8 mouse cellular contexts compared by ENCODE assay signal in the genomic region with DNA sequence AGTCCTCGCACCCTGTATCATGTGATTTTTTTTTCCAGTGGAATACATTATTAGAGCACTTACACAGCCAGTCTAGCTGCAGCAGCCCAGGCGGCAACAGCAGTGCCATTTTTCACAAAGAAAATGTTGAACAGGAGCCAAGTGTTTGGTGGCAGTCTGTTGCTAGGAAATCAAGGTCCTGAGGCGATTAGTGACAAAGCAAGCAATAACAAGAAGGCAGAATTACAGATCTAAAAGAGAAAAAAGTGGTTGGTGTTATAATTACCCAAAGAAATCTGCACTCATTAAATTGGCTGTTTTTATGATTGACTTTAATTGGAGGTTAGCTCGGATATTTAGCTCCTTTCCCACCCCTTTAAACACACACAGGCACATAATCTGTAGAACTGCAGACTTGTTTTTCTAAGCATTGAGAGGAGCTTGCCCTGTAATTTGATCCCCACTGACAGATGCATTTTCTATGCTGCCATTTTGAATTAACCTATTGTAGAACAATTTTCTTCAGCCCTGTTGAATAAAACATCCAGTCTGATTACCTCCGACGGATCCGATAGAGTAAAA.
A peak's percentile ranks its signal among the peaks of the same experiment; 100 is the strongest.
DNase-seq lines count a peak whose midpoint lies in the region; ATAC-seq and TF ChIP-seq lines count a peak whose summit lies in the region.

No protein-coding gene starts in this region.

- no peaks in the 10 kb centered on the region for H3K36me3 ChIP-seq in kidney, embryonic 14.5 days (ENCODE audit: control insufficient read depth, insufficient read depth, low read length)
- H3K36me3 ChIP-seq in limb, embryonic 13.5 days, result no peaks in the 10 kb centered on the region

- no peaks in the 10 kb centered on the region for H3K9me3 ChIP-seq in kidney, embryonic 14.5 days (ENCODE audit: control insufficient read depth, low read length)
- no peaks in the 10 kb centered on the region for H3K9me3 ChIP-seq in limb, embryonic 13.5 days

- H3K4me1 ChIP-seq in cerebellum, adult 2 months (ENCODE audit: control insufficient read depth, insufficient read depth, low read length), result peaks cover 2% of the 10 kb centered on the region; the same call in 1 of the 2 replicates
- H3K4me1 ChIP-seq in kidney, embryonic 14.5 days (ENCODE audit: control insufficient read depth, insufficient read depth, low read length), result peaks cover 12% of the 10 kb centered on the region; the same call in 1 of the 2 replicates
- H3K4me1 ChIP-seq in limb, embryonic 13.5 days, result peaks cover 23% of the 10 kb centered on the region

- TF ChIP-seq CTCF in cerebellum, adult 2 months (IDR thresholded peaks at IDR 0.05; ENCODE audit: borderline replicate concordance, insufficient read depth, low read depth, low read length), result no peak

- TF ChIP-seq POLR2A in cerebellum, adult 2 months (IDR thresholded peaks at IDR 0.05; ENCODE audit: borderline replicate concordance, insufficient read depth, low read length), result no peak

- no peak for ATAC-seq in kidney, embryonic 14.5 days (ENCODE audit: low FRiP score, low TSS enrichment)
- peak; percentile 87 for ATAC-seq in limb, embryonic 13.5 days (ENCODE audit: low FRiP score, low read depth)

- H3K27ac ChIP-seq in cerebellum, adult 2 months (ENCODE audit: insufficient read depth, low read length), result no peak overlapping the region
- no peak overlapping the region; the same call in 1 of the 2 replicates for H3K27ac ChIP-seq in kidney, embryonic 14.5 days (ENCODE audit: low read depth, low read length)
- peak overlapping the region; percentile 76 for H3K27ac ChIP-seq in limb, embryonic 13.5 days

- no peak overlapping the region for H3K4me3 ChIP-seq in cerebellum, adult 2 months (replicated peaks; ENCODE audit: insufficient read depth, low read depth, low read length)
- H3K4me3 ChIP-seq in kidney, embryonic 14.5 days (ENCODE audit: low read length), result no peak overlapping the region
- no peak overlapping the region for H3K4me3 ChIP-seq in limb, embryonic 13.5 days

- no peaks in the 10 kb centered on the region for H3K27me3 ChIP-seq in cerebellum, adult 2 months (ENCODE audit: control insufficient read depth, insufficient read depth, low read length)
- H3K27me3 ChIP-seq in kidney, embryonic 14.5 days (ENCODE audit: control insufficient read depth, insufficient read depth, low read length), result no peaks in the 10 kb centered on the region
- H3K27me3 ChIP-seq in limb, embryonic 13.5 days, result no peaks in the 10 kb centered on the region

- DNase-seq in adrenal gland, adult 2 months, result peak; percentile 71
- peak; percentile 36 to 70 for DNase-seq in cerebellum, adult 2 months
- peak; percentile 87 for DNase-seq in forelimb bud, embryonic 11.5 days (ENCODE audit: low read depth, low spot score)
- peak; percentile 58 to 59 for DNase-seq in right cerebral cortex, adult 2 months (ENCODE audit: low spot score in 2 of 2)
- no peak for DNase-seq in testis, postnatal 10 days (ENCODE audit: low spot score)
- DNase-seq in urinary bladder, adult 18-20 months (ENCODE audit: low spot score in 2 of 2), result no peak

- peak overlapping the region; percentile 1 for H3K4me2 ChIP-seq in kidney, embryonic 14.5 days (replicated peaks; ENCODE audit: low read depth, low read length)
- H3K4me2 ChIP-seq in limb, embryonic 13.5 days (replicated peaks), result peak overlapping the region; percentile 39

- WGBS in cerebellum, adult 2 months, result 36% methylated on average over 7 of the region's 7 CpGs
- 26% methylated on average over 7 of the region's 7 CpGs for WGBS in kidney, embryonic 14.5 days
- 4% methylated on average over 7 of the region's 7 CpGs for WGBS in limb, embryonic 13.5 days

- H3K9ac ChIP-seq in kidney, embryonic 14.5 days (ENCODE audit: low read depth, low read length), result no peak overlapping the region
- no peak overlapping the region for H3K9ac ChIP-seq in limb, embryonic 13.5 days

Comparison
In these comparisons a context has a peak if more than half of its experiments do, and no peak if none do; other contexts are left out.
1. DNase-seq: peak in adrenal gland, adult 2 months (single experiment), cerebellum, adult 2 months (2 of 2), forelimb bud, embryonic 11.5 days (single experiment) and right cerebral cortex, adult 2 months (2 of 2); none in testis, postnatal 10 days (single experiment) and urinary bladder, adult 18-20 months (0 of 2).